In genomic region chrX:42557284-42557683, GRCm38 (mm10) we compare ENCODE assay signal across 9 mouse cellular contexts. TPM values are rescaled to one million over a fixed set of nuclear protein-coding genes. Genes with fewer than 3 reads are reported as not detected.
DNase-seq lines count a peak whose midpoint lies in the region; ATAC-seq lines count a peak whose summit lies in the region.
"Had no signal": no experiment of that assay in that cellular context is flagged by ENCODE, and none has a peak within 500 bp of the region (broad histone marks: within the 10 kb centered on the region; RNA-seq: fewer than 3 reads in every experiment).

No protein-coding gene starts in this region.

- H3K9me3 ChIP-seq in liver, embryonic 12.5 days (replicated peaks), result no peaks in the 10 kb centered on the region
- H3K9me3 ChIP-seq in midbrain, embryonic 15.5 days, result no peaks in the 10 kb centered on the region
- H3K9me3 ChIP-seq: embryonic facial prominence, embryonic 15.5 days had no signal

- no peaks in the 10 kb centered on the region for H3K4me1 ChIP-seq in liver, embryonic 12.5 days
- H3K4me1 ChIP-seq in midbrain, embryonic 15.5 days, result no peaks in the 10 kb centered on the region
- H3K4me1 ChIP-seq: embryonic facial prominence, embryonic 15.5 days had no signal

- no peaks in the 10 kb centered on the region for H3K27me3 ChIP-seq in liver, embryonic 12.5 days (replicated peaks)
- no peaks in the 10 kb centered on the region for H3K27me3 ChIP-seq in midbrain, embryonic 15.5 days (replicated peaks)
- H3K27me3 ChIP-seq: embryonic facial prominence, embryonic 15.5 days had no signal

- DNase-seq in liver (peak; percentile 16), NIH3T3 (ENCODE audit: low read depth) (peak; percentile 65)
- DNase-seq in cerebellum, adult 9-11 months, result peak; percentile 61
- peak; percentile 16 for DNase-seq in gastrocnemius, postnatal 25 days
- peak; percentile 6 for DNase-seq in left cerebral cortex, adult 11 months (ENCODE audit: low spot score)
- DNase-seq in thymus, postnatal 14 days, result peak; percentile 64

- WGBS in liver, embryonic 12.5 days (ENCODE audit: insufficient replicate concordance), result 25% methylated on average over 7 of the region's 7 CpGs
- 20% methylated on average over 7 of the region's 7 CpGs for WGBS in midbrain, embryonic 15.5 days

- no peak overlapping the region for H3K9ac ChIP-seq in liver, embryonic 12.5 days
- H3K9ac ChIP-seq in midbrain, embryonic 15.5 days, result no peak overlapping the region
- H3K9ac ChIP-seq: embryonic facial prominence, embryonic 15.5 days had no signal

- H3K36me3 ChIP-seq in liver, embryonic 12.5 days, result no peaks in the 10 kb centered on the region
- H3K36me3 ChIP-seq in midbrain, embryonic 15.5 days (replicated peaks), result no peaks in the 10 kb centered on the region
- H3K36me3 ChIP-seq: embryonic facial prominence, embryonic 15.5 days had no signal

- no peak overlapping the region for H3K4me2 ChIP-seq in liver, embryonic 12.5 days
- H3K4me2 ChIP-seq in midbrain, embryonic 15.5 days, result no peak overlapping the region
- H3K4me2 ChIP-seq: embryonic facial prominence, embryonic 15.5 days had no signal

- no peak for ATAC-seq in liver, embryonic 12.5 days
- 0 out of 2 replicates have a peak, but pooled peaks have one; percentile 37 for ATAC-seq in midbrain, embryonic 15.5 days (replicated peaks)

- no peak overlapping the region for H3K27ac ChIP-seq in liver, embryonic 12.5 days
- no peak overlapping the region for H3K27ac ChIP-seq in midbrain, embryonic 15.5 days
- H3K27ac ChIP-seq: embryonic facial prominence, embryonic 15.5 days had no signal

- H3K4me3 ChIP-seq in liver, embryonic 12.5 days, result no peak overlapping the region
- H3K4me3 ChIP-seq in midbrain, embryonic 15.5 days, result no peak overlapping the region
- H3K4me3 ChIP-seq: embryonic facial prominence, embryonic 15.5 days had no signal

RNA-seq across cellular contexts. Expression of gene Sh2d1a, which starts 55.0 kb away (rescaled TPM):
- not detected in 2 replicates for polyA plus RNA-seq in liver, embryonic 12.5 days (2016; fragmentation: Nextera tagmentation; extraction: Ambion mirVana)
- not detected for total RNA-seq in gastrocnemius, postnatal 25 days (2021)
- polyA plus RNA-seq in midbrain, embryonic 15.5 days (2015; fragmentation: Nextera tagmentation; extraction: Ambion mirVana), result 5.5 TPM in 2 replicates

Comparison
In these comparisons a context has a peak if more than half of its experiments do, and no peak if none do; other contexts are left out.
1. DNase-seq: peak in every context shown above with its lines; median percentile 65 in NIH3T3; 64 in thymus, postnatal 14 days; 61 in cerebellum, adult 9-11 months; 16 in liver; 16 in gastrocnemius, postnatal 25 days; 6 in left cerebral cortex, adult 11 months.